32 mouse cellular contexts compared by ENCODE assay signal in the genomic region with DNA sequence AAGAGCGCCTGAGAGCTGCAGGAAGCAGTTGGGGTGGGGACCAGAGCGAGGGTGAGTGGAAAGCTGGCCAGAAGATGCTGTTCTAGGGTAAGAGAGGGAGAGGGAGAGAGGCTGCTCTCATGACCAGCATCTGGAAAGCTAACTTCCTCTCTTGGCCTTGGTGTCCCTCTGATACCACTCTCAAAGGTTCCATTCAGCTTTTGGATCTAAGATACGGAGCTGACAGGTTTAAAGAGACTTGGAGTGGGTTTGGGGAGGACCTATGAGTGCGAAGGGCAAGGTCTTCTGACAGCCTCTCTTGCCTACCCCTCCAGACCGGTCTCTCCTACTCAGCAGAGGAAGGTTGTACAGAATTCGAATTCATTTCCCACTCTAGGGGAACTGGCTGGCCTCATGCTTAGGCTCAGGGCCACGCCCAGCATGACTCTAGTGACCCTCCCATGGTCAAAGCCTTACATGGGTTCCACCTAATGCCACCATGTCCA. TPM values are rescaled to one million over a fixed set of nuclear protein-coding genes. Genes with fewer than 3 reads are reported as not detected.
A peak's percentile ranks its signal among the peaks of the same experiment; 100 is the strongest.
DNase-seq lines count a peak whose midpoint lies in the region; ATAC-seq lines count a peak whose summit lies in the region.
"Had no signal": no experiment of that assay in that cellular context is flagged by ENCODE, and none has a peak within 500 bp of the region (broad histone marks: within the 10 kb centered on the region; RNA-seq: fewer than 3 reads in every experiment).

No protein-coding gene starts in this region.

- no peak overlapping the region for H3K4me2 ChIP-seq in liver, embryonic 15.5 days
- H3K4me2 ChIP-seq: embryonic facial prominence, embryonic 12.5 days; forebrain, embryonic 12.5 days; heart, embryonic 13.5 days; hindbrain, embryonic 15.5 days; limb, embryonic 15.5 days; lung, embryonic 15.5 days had no signal

- ATAC-seq in liver, embryonic 15.5 days (ENCODE audit: insufficient read depth): peak; percentile 55
- ATAC-seq: activated CD4-positive, CD25-positive, alpha-beta regulatory T cell, adult 4 months; forebrain, postnatal 0 days; inflammation-experienced regulatory T-cells, adult 6 months; midbrain, embryonic 16.5 days had no signal

- peak overlapping the region; percentile 75 for H3K27ac ChIP-seq in liver, embryonic 15.5 days (replicated peaks)
- H3K27ac ChIP-seq: embryonic facial prominence, embryonic 12.5 days; forebrain, embryonic 12.5 days; heart, embryonic 13.5 days; hindbrain, embryonic 10.5 days; hindbrain, embryonic 15.5 days; limb, embryonic 10.5 days; limb, embryonic 15.5 days; lung, embryonic 15.5 days; midbrain, embryonic 10.5 days had no signal

- peaks cover 49% of the 10 kb centered on the region for H3K4me1 ChIP-seq in liver, embryonic 15.5 days (replicated peaks)
- H3K4me1 ChIP-seq: embryonic facial prominence, embryonic 12.5 days; heart, embryonic 13.5 days; hindbrain, embryonic 15.5 days; lung, embryonic 15.5 days; midbrain, embryonic 10.5 days had no signal

- no peak overlapping the region for H3K4me3 ChIP-seq in liver, embryonic 15.5 days (replicated peaks)
- H3K4me3 ChIP-seq: embryonic facial prominence, embryonic 12.5 days; forebrain, embryonic 12.5 days; heart, embryonic 13.5 days; hindbrain, embryonic 10.5 days; hindbrain, embryonic 15.5 days; limb, embryonic 10.5 days; limb, embryonic 15.5 days; lung, embryonic 15.5 days; midbrain, embryonic 10.5 days had no signal

- H3K36me3 ChIP-seq in liver, embryonic 15.5 days (replicated peaks): peaks cover 51% of the 10 kb centered on the region
- H3K36me3 ChIP-seq: embryonic facial prominence, embryonic 12.5 days; forebrain, embryonic 12.5 days; heart, embryonic 13.5 days; hindbrain, embryonic 10.5 days; hindbrain, embryonic 15.5 days; limb, embryonic 10.5 days; limb, embryonic 15.5 days; lung, embryonic 15.5 days; midbrain, embryonic 10.5 days had no signal

- H3K9ac ChIP-seq in liver, embryonic 15.5 days: no peak overlapping the region
- H3K9ac ChIP-seq: embryonic facial prominence, embryonic 12.5 days; forebrain, embryonic 12.5 days; forebrain, postnatal 0 days; heart, embryonic 13.5 days; hindbrain, embryonic 15.5 days; limb, embryonic 15.5 days; lung, embryonic 15.5 days had no signal

- H3K27me3 ChIP-seq in liver, embryonic 15.5 days: peaks cover 13% of the 10 kb centered on the region
- H3K27me3 ChIP-seq: embryonic facial prominence, embryonic 12.5 days; hindbrain, embryonic 15.5 days had no signal

- no peaks in the 10 kb centered on the region for H3K9me3 ChIP-seq in liver, embryonic 15.5 days (replicated peaks)
- H3K9me3 ChIP-seq: embryonic facial prominence, embryonic 12.5 days; forebrain, embryonic 12.5 days; heart, embryonic 13.5 days; hindbrain, embryonic 10.5 days; hindbrain, embryonic 15.5 days; limb, embryonic 10.5 days; limb, embryonic 15.5 days; lung, embryonic 15.5 days; midbrain, embryonic 10.5 days had no signal

- WGBS in liver, embryonic 15.5 days (ENCODE audit: insufficient replicate concordance): 82% methylated on average over 7 of the region's 7 CpGs

- DNase-seq in heart, adult 11 months: peak; percentile 80
- no peak for DNase-seq in heart, postnatal 4 days
- peak; percentile 61 to 82 for DNase-seq in spleen, postnatal 4 days (ENCODE audit: low spot score in 2 of 2)
- DNase-seq in spleen, postnatal 36 days (ENCODE audit: low spot score in 2 of 2): no peak
- peak; percentile 67 for DNase-seq in liver
- DNase-seq in ovary, postnatal 36 days (ENCODE audit: low spot score): no peak
- DNase-seq in layer of hippocampus, adult 8-10 months (ENCODE audit: low spot score in 2 of 2): no peak
- DNase-seq: adrenal gland, adult 2 months; adrenal gland, postnatal 36 days; cerebellum, adult 8-10 months; embryo, embryonic 11 days; forebrain, postnatal 0 days; heart, postnatal 10 days; kidney, adult 11 months; kidney, postnatal 14 days; right cerebral cortex, adult 18-20 months; thymus, postnatal 14 days had no signal

RNA-seq across cellular contexts. Expression of gene Slc4a1, which starts 17.9 kb away (rescaled TPM):
- 10 to 100 TPM in 1 of 2 experiments, 1 to 10 TPM in 1; 7.2 to 22.1 TPM for total RNA-seq in heart, postnatal 4 days (2021)
- polyA plus RNA-seq in liver, embryonic 15.5 days (2015; fragmentation: Nextera tagmentation; extraction: Ambion mirVana): 1,073 and 1,204 TPM in 2 replicates
- total RNA-seq in layer of hippocampus, adult 8-10 months (2022): under 1 TPM in 2 of 4 experiments, not detected in 2; 0.10 to 0.11 TPM
- polyA plus RNA-seq: C2C12 had no signal

RNA-seq across cellular contexts. Expression of gene Ubtf, which starts 28.6 kb away (rescaled TPM):
- total RNA-seq in heart, postnatal 4 days (2021): 10 to 100 TPM; 81.9 to 89.3 TPM
- polyA plus RNA-seq in liver, embryonic 15.5 days (2015; fragmentation: Nextera tagmentation; extraction: Ambion mirVana): 50.9 and 55.2 TPM in 2 replicates
- 100 to 1,000 TPM; 106 to 122 (median 120) TPM for total RNA-seq in layer of hippocampus, adult 8-10 months (2022)

RNA-seq across cellular contexts. Expression of gene Rundc3a, which starts 45.1 kb away (rescaled TPM):
- total RNA-seq in heart, postnatal 4 days (2021): 1 to 10 TPM in 1 of 2 experiments, under 1 TPM in 1; 0.50 to 1.9 TPM
- polyA plus RNA-seq in liver, embryonic 15.5 days (2015; fragmentation: Nextera tagmentation; extraction: Ambion mirVana): 2.2 and 2.4 TPM in 2 replicates
- 100 to 1,000 TPM; 420 to 453 (median 428) TPM for total RNA-seq in layer of hippocampus, adult 8-10 months (2022)
- total RNA-seq: megakaryocyte progenitor cell, adult 5-6 weeks had no signal

RNA-seq across cellular contexts. Expression of gene Atxn7l3, which starts 51.7 kb away (rescaled TPM):
- 10 to 100 TPM; 36.8 to 39.4 TPM for total RNA-seq in heart, postnatal 4 days (2021)
- polyA plus RNA-seq in liver, embryonic 15.5 days (2015; fragmentation: Nextera tagmentation; extraction: Ambion mirVana): 3.8 and 4.6 TPM in 2 replicates
- 100 to 1,000 TPM; 153 to 169 (median 157) TPM for total RNA-seq in layer of hippocampus, adult 8-10 months (2022)

RNA-seq across cellular contexts. Expression of gene Slc25a39, which starts 59.6 kb away (rescaled TPM):
- 100 to 1,000 TPM; 161 to 165 TPM for total RNA-seq in heart, postnatal 4 days (2021)
- 451 and 525 TPM in 2 replicates for polyA plus RNA-seq in liver, embryonic 15.5 days (2015; fragmentation: Nextera tagmentation; extraction: Ambion mirVana)
- 10 to 100 TPM; 62.0 to 72.4 (median 64.6) TPM for total RNA-seq in layer of hippocampus, adult 8-10 months (2022)

Comparison
In these comparisons a context has a peak if more than half of its experiments do, and no peak if none do; other contexts are left out.
1. DNase-seq: peak in heart, adult 11 months (single experiment), spleen, postnatal 4 days (2 of 2) and liver (single experiment); none in heart, postnatal 4 days (single experiment), spleen, postnatal 36 days (0 of 2), ovary, postnatal 36 days (single experiment) and layer of hippocampus, adult 8-10 months (0 of 2).
2. RNA of gene Slc4a1, which starts 17.9 kb away (total RNA-seq): 7.2 to 22.1 TPM in heart, postnatal 4 days; 0.10 to 0.11 TPM in layer of hippocampus, adult 8-10 months; every median in the first group is over 4 times any median in the second.
3. RNA of gene Rundc3a, which starts 45.1 kb away (total RNA-seq): 420 to 453 TPM in layer of hippocampus, adult 8-10 months; 0.50 to 1.9 TPM in heart, postnatal 4 days; every median in the first group is over 100 times any median in the second.